Mouse (Mus musculus): ENCODE results near the gene Rap2a.

Rap2a gene

GRCm38 (mm10) chr14:120539626-120540025 lies 61.4 kb downstream of the Rap2a start:
- DNase-seq (ENCODE audit: low read depth, low spot score) = no peak

- DNase-seq (ENCODE audit: low read depth, low spot score) = no peak
Observed at GRCm38 (mm10) chr14:120542445-120542844, 64.2 kb downstream of the Rap2a start.

DNA sequence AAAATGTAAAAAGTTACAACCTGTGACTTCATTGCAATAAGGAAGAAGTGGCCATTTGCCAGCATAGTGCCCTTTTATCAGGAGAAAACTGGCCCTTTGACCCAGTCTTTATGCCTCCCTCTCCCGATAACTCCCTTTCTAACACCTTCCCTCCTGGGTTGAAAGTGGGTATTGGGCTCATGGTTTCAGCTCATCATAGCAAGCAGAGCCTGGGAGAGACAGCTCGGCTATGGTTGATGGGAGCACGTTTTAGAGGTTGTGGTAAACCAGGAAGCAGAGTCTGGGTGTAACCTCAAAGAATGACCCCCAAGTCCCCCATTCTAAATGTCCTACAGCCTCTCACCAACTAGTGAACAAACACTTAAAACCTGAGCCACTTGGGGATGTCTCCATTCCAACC lies 64.7 kb downstream of the Rap2a start:
- no peak for DNase-seq (ENCODE audit: low read depth, low spot score)

- DNase-seq (ENCODE audit: low read depth, low spot score) = no peak
Observed at GRCm38 (mm10) chr14:120543846-120544245, 65.6 kb downstream of the Rap2a start.

DNA sequence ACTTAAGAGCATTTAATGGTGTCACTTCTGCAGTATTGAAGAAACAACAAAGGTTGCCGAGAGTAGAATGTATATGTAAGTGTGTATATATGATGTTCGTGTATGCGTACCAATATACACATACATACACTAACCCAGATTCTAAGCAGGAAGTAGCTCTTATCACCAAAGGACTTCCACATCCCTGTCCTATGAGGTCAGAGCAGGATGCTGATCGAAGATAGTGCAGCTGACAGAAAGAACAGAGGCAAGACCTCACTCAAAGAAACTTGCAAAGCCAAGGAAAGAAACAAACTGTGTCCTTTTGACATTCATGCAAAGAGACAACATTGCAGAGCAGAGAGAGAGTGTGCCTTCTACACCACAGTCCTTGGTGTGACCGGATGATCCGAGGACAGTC lies 66.3 kb downstream of the Rap2a start:
- no peak for DNase-seq (ENCODE audit: low read depth, low spot score)

DNA sequence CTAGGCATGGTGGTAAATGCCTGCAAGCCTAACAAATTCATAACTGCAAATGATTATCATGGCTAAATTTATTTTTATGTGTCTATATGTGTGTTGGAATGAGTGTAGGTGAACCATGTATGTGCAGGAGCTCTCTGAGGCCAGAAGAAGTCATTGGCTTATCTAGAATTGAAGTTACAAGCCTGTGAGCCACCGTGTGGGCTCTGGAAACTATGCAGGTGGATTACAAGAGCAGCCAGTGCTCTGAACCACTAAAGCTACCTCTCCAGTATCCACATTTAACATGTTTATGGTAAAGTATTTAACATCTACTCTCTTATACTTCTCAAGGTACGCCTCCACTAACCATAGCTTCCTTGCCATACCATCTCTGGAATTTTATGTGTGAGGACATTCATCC lies 66.7 kb downstream of the Rap2a start:
- no peak for DNase-seq (ENCODE audit: low read depth, low spot score)
